Mouse (Mus musculus): Measurements from ENCODE around the gene Tmem125. TPM values are rescaled to one million over a fixed set of nuclear protein-coding genes. Genes with fewer than 3 reads are reported as not detected.

Gene Tmem125
- polyA plus RNA-seq, 1 experiment from 2014 or later: 41.3 TPM

- Histone ChIP-seq H3K4me3 (ENCODE audit: low read depth, low read length) (no peak overlapping the region), H3K4me1 (replicated peaks; ENCODE audit: control insufficient read depth, insufficient read depth) (no peaks in the 10 kb centered on the region), H3K9ac (ENCODE audit: low read length) (no peak overlapping the region), H3K27ac (replicated peaks) (no peak overlapping the region), H3K4me2 (replicated peaks; ENCODE audit: low read depth) (no peak overlapping the region), H3K27me3 (ENCODE audit: control insufficient read depth, insufficient read depth, low read length) (no peaks in the 10 kb centered on the region), H3K9me3 (ENCODE audit: control insufficient read depth, low read length) (no peaks in the 10 kb centered on the region), H3K36me3 (ENCODE audit: control insufficient read depth, insufficient read depth, low read length) (no peaks in the 10 kb centered on the region)
- TF ChIP-seq EP300 (optimal IDR thresholded peaks at IDR 0.05) (no peak), CTCF (IDR thresholded peaks at IDR 0.05; ENCODE audit: low read depth) (peak; percentile 92)
- DNase-seq (ENCODE audit: low spot score) (peak; percentile 84), ATAC-seq (ENCODE audit: low FRiP score, low TSS enrichment) (peak; percentile 55; the same call in 1 of the 2 replicates)
- WGBS: 4% methylated on average over 6 of the region's 6 CpGs
These were observed 32.3 kb upstream of the Tmem125 start for GRCm38 (mm10) chr4:118576097-118576496.

- H3K9me3 ChIP-seq (ENCODE audit: control insufficient read depth, low read length): no peaks in the 10 kb centered on the region
- no peaks in the 10 kb centered on the region for H3K27me3 ChIP-seq (ENCODE audit: control insufficient read depth, insufficient read depth, low read length)
- no peak overlapping the region for H3K4me3 ChIP-seq (ENCODE audit: low read depth, low read length)
- WGBS: 78% methylated on average over 15 of the region's 15 CpGs
- H3K4me1 ChIP-seq (replicated peaks; ENCODE audit: control insufficient read depth, insufficient read depth): no peaks in the 10 kb centered on the region
- TF ChIP-seq EP300 (optimal IDR thresholded peaks at IDR 0.05) (no peak), CTCF (IDR thresholded peaks at IDR 0.05; ENCODE audit: low read depth) (no peak)
- H3K27ac ChIP-seq (replicated peaks): no peak overlapping the region
- H3K9ac ChIP-seq (ENCODE audit: low read length): no peak overlapping the region
- DNase-seq (ENCODE audit: low spot score): no peak
- ATAC-seq (ENCODE audit: low FRiP score, low TSS enrichment): no peak
- no peak overlapping the region for H3K4me2 ChIP-seq (replicated peaks; ENCODE audit: low read depth)
- H3K36me3 ChIP-seq (ENCODE audit: control insufficient read depth, insufficient read depth, low read length): no peaks in the 10 kb centered on the region
These were observed 27.6 kb upstream of the Tmem125 start for GRCm38 (mm10) chr4:118571441-118571840.

- 58% methylated on average over 23 of the region's 23 CpGs for WGBS
- H3K9me3 ChIP-seq (ENCODE audit: control insufficient read depth, low read length): no peaks in the 10 kb centered on the region
- H3K27ac ChIP-seq (replicated peaks): no peak overlapping the region
- peak; percentile 31 for DNase-seq (ENCODE audit: low spot score)
- no peaks in the 10 kb centered on the region for H3K27me3 ChIP-seq (ENCODE audit: control insufficient read depth, insufficient read depth, low read length)
- no peak for TF ChIP-seq CTCF (IDR thresholded peaks at IDR 0.05; ENCODE audit: low read depth)
- no peak for TF ChIP-seq EP300 (optimal IDR thresholded peaks at IDR 0.05)
- peak overlapping the region; percentile 8; the same call in 1 of the 2 replicates for H3K9ac ChIP-seq (ENCODE audit: low read length)
- ATAC-seq (ENCODE audit: low FRiP score, low TSS enrichment): no peak; the same call in 1 of the 2 replicates
- H3K4me2 ChIP-seq (replicated peaks; ENCODE audit: low read depth): no peak overlapping the region
- no peaks in the 10 kb centered on the region for H3K36me3 ChIP-seq (ENCODE audit: control insufficient read depth, insufficient read depth, low read length)
- no peak overlapping the region for H3K4me3 ChIP-seq (ENCODE audit: low read depth, low read length)
- no peaks in the 10 kb centered on the region for H3K4me1 ChIP-seq (replicated peaks; ENCODE audit: control insufficient read depth, insufficient read depth)
These were observed 25.5 kb upstream of the Tmem125 start for GRCm38 (mm10) chr4:118569320-118569719.

GRCm38 (mm10) chr4:118568709-118569108 is 24.9 kb upstream of the Tmem125 start:
- no peak for ATAC-seq (ENCODE audit: low FRiP score, low TSS enrichment)

GRCm38 (mm10) chr4:118566161-118566676 is 22.4 kb upstream of the Tmem125 start:
- Histone ChIP-seq H3K9ac (ENCODE audit: low read length) (no peak overlapping the region), H3K4me1 (replicated peaks; ENCODE audit: control insufficient read depth, insufficient read depth) (no peaks in the 10 kb centered on the region), H3K27me3 (ENCODE audit: control insufficient read depth, insufficient read depth, low read length) (no peaks in the 10 kb centered on the region), H3K4me3 (ENCODE audit: low read depth, low read length) (no peak overlapping the region), H3K27ac (replicated peaks) (no peak overlapping the region), H3K9me3 (ENCODE audit: control insufficient read depth, low read length) (no peaks in the 10 kb centered on the region), H3K36me3 (ENCODE audit: control insufficient read depth, insufficient read depth, low read length) (no peaks in the 10 kb centered on the region), H3K4me2 (replicated peaks; ENCODE audit: low read depth) (no peak overlapping the region)
- 30% methylated on average over 7 of the region's 7 CpGs for WGBS
- DNase-seq (ENCODE audit: low spot score) (peak; percentile 56), ATAC-seq (ENCODE audit: low FRiP score, low TSS enrichment) (no peak)
- no peak for TF ChIP-seq EP300 (optimal IDR thresholded peaks at IDR 0.05)
- peak; percentile 99 for TF ChIP-seq CTCF (IDR thresholded peaks at IDR 0.05; ENCODE audit: low read depth)

More at GRCm38 (mm10) chr4:118568709-118569108, 24.9 kb upstream of the Tmem125 start:
- Histone ChIP-seq H3K9me3 (ENCODE audit: control insufficient read depth, low read length) (no peaks in the 10 kb centered on the region), H3K4me3 (ENCODE audit: low read depth, low read length) (no peak overlapping the region), H3K27ac (replicated peaks) (no peak overlapping the region), H3K4me1 (replicated peaks; ENCODE audit: control insufficient read depth, insufficient read depth) (no peaks in the 10 kb centered on the region), H3K4me2 (replicated peaks; ENCODE audit: low read depth) (no peak overlapping the region), H3K27me3 (ENCODE audit: control insufficient read depth, insufficient read depth, low read length) (no peaks in the 10 kb centered on the region), H3K9ac (ENCODE audit: low read length) (no peak overlapping the region), H3K36me3 (ENCODE audit: control insufficient read depth, insufficient read depth, low read length) (no peaks in the 10 kb centered on the region)
- TF ChIP-seq EP300 (optimal IDR thresholded peaks at IDR 0.05) (no peak), CTCF (IDR thresholded peaks at IDR 0.05; ENCODE audit: low read depth) (no peak)
- WGBS: 47% methylated on average over 10 of the region's 10 CpGs
- DNase-seq (ENCODE audit: low spot score): no peak

GRCm38 (mm10) chr4:118564926-118565279 is 21.1 kb upstream of the Tmem125 start:
- ATAC-seq (ENCODE audit: low FRiP score, low TSS enrichment): no peak
- no peak overlapping the region for H3K4me3 ChIP-seq (ENCODE audit: low read depth, low read length)

More at GRCm38 (mm10) chr4:118564926-118565279, 21.1 kb upstream of the Tmem125 start:
- H3K9ac ChIP-seq (ENCODE audit: low read length): no peak overlapping the region
- WGBS: 38% methylated on average over 3 of the region's 3 CpGs
- no peak overlapping the region for H3K27ac ChIP-seq (replicated peaks)
- no peaks in the 10 kb centered on the region for H3K9me3 ChIP-seq (ENCODE audit: control insufficient read depth, low read length)
- no peaks in the 10 kb centered on the region for H3K27me3 ChIP-seq (ENCODE audit: control insufficient read depth, insufficient read depth, low read length)
- H3K4me2 ChIP-seq (replicated peaks; ENCODE audit: low read depth): no peak overlapping the region
- no peaks in the 10 kb centered on the region for H3K4me1 ChIP-seq (replicated peaks; ENCODE audit: control insufficient read depth, insufficient read depth)
- no peak for DNase-seq (ENCODE audit: low spot score)
- TF ChIP-seq CTCF (IDR thresholded peaks at IDR 0.05; ENCODE audit: low read depth) (no peak), EP300 (optimal IDR thresholded peaks at IDR 0.05) (no peak)
- H3K36me3 ChIP-seq (ENCODE audit: control insufficient read depth, insufficient read depth, low read length): no peaks in the 10 kb centered on the region

Measured in stomach, postnatal 0 days (tissue).